Mouse (Mus musculus) MEL (cell line): ENCODE results near the gene BC025920. TPM values are rescaled to one million over a fixed set of nuclear protein-coding genes. Genes with fewer than 3 reads are reported as not detected.

Experiments
- DNase-seq: peaks from one replicate; pipeline ENCODE4 v3.0.0; 2011; ENCODE audit warnings: low read depth, low spot score
- H3K27ac ChIP-seq: 2 replicates; pipeline ENCODE4 v1.5.1; 2012; ENCODE audit warnings: low read depth, mild to moderate bottlenecking, control low read depth, low read length, moderate library complexity; ENCODE audit not compliant: control insufficient read depth
- H3K27me3 ChIP-seq, 2 experiments: fragments of 150-350 bp in 1 of 2; sonication (generic) in 1 of 2; 2 replicates each; pipeline ENCODE4 v1.6.1; 2012; ENCODE audit warnings: low read length in 2 of 2, mild to moderate bottlenecking in 2 of 2, improper control_type of control experiment in 1 of 2, moderate library complexity in 1 of 2; ENCODE audit not compliant: insufficient read depth in 2 of 2, control insufficient read depth in 1 of 2
- H3K36me3 ChIP-seq, 2 experiments: 2 replicates each; pipeline ENCODE4 v1.6.1; 2012 to 2014; ENCODE audit warnings: low read length in 2 of 2, improper control_type of control experiment in 1 of 2, inconsistent platforms in 1 of 2, mild to moderate bottlenecking in 1 of 2; ENCODE audit not compliant: insufficient read depth in 2 of 2, control insufficient read depth in 1 of 2
- H3K4me1 ChIP-seq, 2 experiments: fragments of 150-350 bp in 1 of 2; sonication (generic) in 1 of 2; 2 replicates each; pipeline ENCODE4 v1.6.1; 2012; ENCODE audit warnings: low read length in 2 of 2, improper control_type of control experiment in 1 of 2, mild to moderate bottlenecking in 1 of 2; ENCODE audit not compliant: insufficient read depth in 2 of 2, control insufficient read depth in 1 of 2
- H3K4me3 ChIP-seq, 2 experiments: fragments of 150-350 bp in 1 of 2; sonication (generic) in 1 of 2; 2 replicates each; pipeline ENCODE4 v1.5.1; 2012; ENCODE audit warnings: low read depth in 2 of 2, low read length in 2 of 2, mild to moderate bottlenecking in 2 of 2, moderate library complexity in 2 of 2, control low read depth in 1 of 2, improper control_type of control experiment in 1 of 2; ENCODE audit not compliant: control insufficient read depth in 1 of 2, insufficient read depth in 1 of 2
- H3K79me2 ChIP-seq: 2 replicates; pipeline ENCODE4 v1.6.1; 2012; ENCODE audit warnings: mild to moderate bottlenecking, low read length, moderate library complexity; ENCODE audit not compliant: control insufficient read depth, poor library complexity, insufficient read depth
- H3K9ac ChIP-seq: 2 replicates; pipeline ENCODE4 v1.6.1; 2012; ENCODE audit warnings: low read depth, mild to moderate bottlenecking, control low read depth, low read length, moderate library complexity; ENCODE audit not compliant: control insufficient read depth, poor library complexity, severe bottlenecking
- H3K9me3 ChIP-seq: fragments of 150-350 bp; sonication (generic); replicated peaks from 2 replicates; pipeline ENCODE4 v1.6.1; 2012; ENCODE audit warnings: mild to moderate bottlenecking, low read length, improper control_type of control experiment, moderate library complexity; ENCODE audit not compliant: insufficient read depth
- BHLHE40 ChIP-seq: IDR thresholded peaks from 2 replicates; pipeline ENCODE4 v1.6.1; 2012; ENCODE audit warnings: low read depth, mild to moderate bottlenecking, inconsistent platforms, low read length, improper control_type of control experiment, borderline replicate concordance
- CHD1 ChIP-seq: IDR thresholded peaks from 2 replicates; pipeline ENCODE4 v1.6.1; 2012; ENCODE audit warnings: low read depth, mild to moderate bottlenecking, inconsistent platforms, low read length, improper control_type of control experiment
- CHD2 ChIP-seq: IDR thresholded peaks from 2 replicates; pipeline ENCODE4 v1.6.1; 2011; ENCODE audit warnings: low read length, improper control_type of control experiment
- CTCF ChIP-seq, 3 experiments: IDR thresholded peaks in 2 of 3; conservative IDR thresholded peaks in 1 of 3; 2 replicates each; pipeline ENCODE4 v1.5.1; 2011 to 2012; ENCODE audit warnings: low read length in 3 of 3, low read depth in 2 of 3, mild to moderate bottlenecking in 2 of 3, improper control_type of control experiment in 1 of 3, inconsistent platforms in 1 of 3, mixed read lengths in 1 of 3, moderate library complexity in 1 of 3; ENCODE audit not compliant: control insufficient read depth in 1 of 3, insufficient read depth in 1 of 3, poor library complexity in 1 of 3, severe bottlenecking in 1 of 3
- E2F4 ChIP-seq: IDR thresholded peaks from 2 replicates; pipeline ENCODE4 v1.6.1; 2011; ENCODE audit warnings: low read depth, low read length, improper control_type of control experiment, borderline replicate concordance
- ELF1 ChIP-seq: IDR thresholded peaks from 2 replicates; pipeline ENCODE4 v1.6.1; 2014; ENCODE audit warnings: low read depth, mild to moderate bottlenecking, inconsistent platforms, low read length, improper control_type of control experiment, moderate library complexity
- EP300 ChIP-seq, 2 experiments: IDR thresholded peaks; 2 replicates each; pipeline ENCODE4 v1.6.1; 2011; ENCODE audit warnings: improper control_type of control experiment in 2 of 2, low read length in 2 of 2, low read depth in 1 of 2, mild to moderate bottlenecking in 1 of 2
- ETS1 ChIP-seq: IDR thresholded peaks from 2 replicates; pipeline ENCODE4 v1.6.1; 2012; ENCODE audit warnings: low read depth, mild to moderate bottlenecking, inconsistent platforms, low read length, improper control_type of control experiment, moderate library complexity
- GABPA ChIP-seq: IDR thresholded peaks from 2 replicates; pipeline ENCODE4 v1.6.1; 2012; ENCODE audit warnings: low read depth, mild to moderate bottlenecking, inconsistent platforms, low read length, improper control_type of control experiment, moderate library complexity
- HCFC1 ChIP-seq: IDR thresholded peaks from 2 replicates; pipeline ENCODE4 v1.6.1; 2012; ENCODE audit warnings: low read depth, mild to moderate bottlenecking, inconsistent platforms, low read length, improper control_type of control experiment, moderate library complexity
- JUND ChIP-seq: IDR thresholded peaks from 2 replicates; pipeline ENCODE4 v1.6.1; 2011; ENCODE audit warnings: low read depth, mild to moderate bottlenecking, improper control_type of control experiment, low read length
- KAT2A ChIP-seq: conservative IDR thresholded peaks from 2 replicates; pipeline ENCODE4 v1.6.1; 2012; ENCODE audit warnings: low read depth, low read length, improper control_type of control experiment, inconsistent platforms
- MAFK ChIP-seq: IDR thresholded peaks from 2 replicates; pipeline ENCODE4 v1.6.1; 2011; ENCODE audit warnings: low read depth, mild to moderate bottlenecking, low read length, improper control_type of control experiment, borderline replicate concordance
- MAX ChIP-seq: IDR thresholded peaks from 2 replicates; pipeline ENCODE4 v1.6.1; 2011; ENCODE audit warnings: low read length, improper control_type of control experiment
- MAZ ChIP-seq: IDR thresholded peaks from 2 replicates; pipeline ENCODE4 v1.6.1; 2012; ENCODE audit warnings: low read depth, mild to moderate bottlenecking, inconsistent platforms, low read length, improper control_type of control experiment
- MEF2A ChIP-seq: IDR thresholded peaks from 2 replicates; pipeline ENCODE4 v1.6.1; 2014; ENCODE audit warnings: low read depth, mild to moderate bottlenecking, inconsistent platforms, low read length, improper control_type of control experiment; ENCODE audit not compliant: poor library complexity, insufficient replicate concordance, severe bottlenecking; ENCODE audit errors: extremely low read depth
- MXI1 ChIP-seq: IDR thresholded peaks from 2 replicates; pipeline ENCODE4 v1.6.1; 2011; ENCODE audit warnings: mild to moderate bottlenecking, low read depth, low read length, improper control_type of control experiment
- MYC ChIP-seq: IDR thresholded peaks from 2 replicates; pipeline ENCODE4 v1.6.1; 2011; ENCODE audit warnings: low read depth, mild to moderate bottlenecking, low read length, improper control_type of control experiment, moderate library complexity
- NELFE ChIP-seq: IDR thresholded peaks from 2 replicates; pipeline ENCODE4 v1.6.1; 2011; ENCODE audit warnings: low read depth, low read length, improper control_type of control experiment
- NRF1 ChIP-seq: IDR thresholded peaks from 2 replicates; pipeline ENCODE4 v1.6.1; 2014; ENCODE audit warnings: low read depth, mild to moderate bottlenecking, inconsistent platforms, low read length, improper control_type of control experiment, moderate library complexity; ENCODE audit not compliant: poor library complexity, insufficient read depth, severe bottlenecking
- POLR2A ChIP-seq, 2 experiments: IDR thresholded peaks; 2 replicates each; pipeline ENCODE4 v1.6.1; 2011 to 2012; ENCODE audit warnings: low read length in 2 of 2, mild to moderate bottlenecking in 2 of 2, control low read depth in 1 of 2, improper control_type of control experiment in 1 of 2, low read depth in 1 of 2, moderate library complexity in 1 of 2; ENCODE audit not compliant: control insufficient read depth in 1 of 2, insufficient read depth in 1 of 2, poor library complexity in 1 of 2
- POLR2AphosphoS2 ChIP-seq: IDR thresholded peaks from 2 replicates; pipeline ENCODE4 v1.6.1; 2011; ENCODE audit warnings: low read length, improper control_type of control experiment
- POLR2AphosphoS5 ChIP-seq: IDR thresholded peaks from 2 replicates; pipeline ENCODE4 v1.6.1; 2012; ENCODE audit warnings: low read depth, borderline replicate concordance, mild to moderate bottlenecking, inconsistent platforms, low read length, moderate library complexity, mixed read lengths
- RAD21 ChIP-seq: IDR thresholded peaks from 2 replicates; pipeline ENCODE4 v1.6.1; 2011; ENCODE audit warnings: mild to moderate bottlenecking, low read depth, low read length, improper control_type of control experiment
- RCOR1 ChIP-seq: IDR thresholded peaks from 2 replicates; pipeline ENCODE4 v1.6.1; 2012; ENCODE audit warnings: low read depth, mild to moderate bottlenecking, inconsistent platforms, low read length, improper control_type of control experiment
- SIN3A ChIP-seq: IDR thresholded peaks from 2 replicates; pipeline ENCODE4 v1.6.1; 2012; ENCODE audit warnings: low read length, improper control_type of control experiment, inconsistent platforms
- SMC3 ChIP-seq: IDR thresholded peaks from 2 replicates; pipeline ENCODE4 v1.6.1; 2011; ENCODE audit warnings: low read depth, low read length, improper control_type of control experiment
- TAL1 ChIP-seq: IDR thresholded peaks from 2 replicates; pipeline ENCODE4 v1.6.1; 2012; ENCODE audit warnings: mild to moderate bottlenecking, inconsistent platforms, low read length, moderate library complexity, mixed read lengths
- TBP ChIP-seq: IDR thresholded peaks from 2 replicates; pipeline ENCODE4 v1.8.0; 2011; ENCODE audit warnings: low read depth, low read length, improper control_type of control experiment
- TCF12 ChIP-seq: IDR thresholded peaks from 2 replicates; pipeline ENCODE4 v1.6.1; 2014; ENCODE audit warnings: low read depth, mild to moderate bottlenecking, inconsistent platforms, low read length, improper control_type of control experiment, moderate library complexity
- USF1 ChIP-seq: IDR thresholded peaks from 2 replicates; pipeline ENCODE4 v1.6.1; 2014; ENCODE audit warnings: low read depth, mild to moderate bottlenecking, inconsistent platforms, low read length, improper control_type of control experiment, moderate library complexity
- USF2 ChIP-seq, 2 experiments: IDR thresholded peaks; 2 replicates each; pipeline ENCODE4 v1.6.1; 2011 to 2012; ENCODE audit warnings: improper control_type of control experiment in 2 of 2, low read length in 2 of 2, borderline replicate concordance in 1 of 2, inconsistent platforms in 1 of 2, low read depth in 1 of 2, mild to moderate bottlenecking in 1 of 2; ENCODE audit not compliant: insufficient read depth in 1 of 2
- ZC3H11A ChIP-seq: IDR thresholded peaks from 2 replicates; pipeline ENCODE4 v1.6.1; 2012; ENCODE audit warnings: low read depth, mild to moderate bottlenecking, inconsistent platforms, low read length, improper control_type of control experiment
- ZKSCAN1 ChIP-seq: IDR thresholded peaks from 2 replicates; pipeline ENCODE4 v1.6.1; 2012; ENCODE audit warnings: low read depth, mild to moderate bottlenecking, inconsistent platforms, low read length, improper control_type of control experiment, moderate library complexity
- ZNF384 ChIP-seq: IDR thresholded peaks from 2 replicates; pipeline ENCODE4 v1.6.1; 2012; ENCODE audit warnings: low read depth, mild to moderate bottlenecking, inconsistent platforms, low read length, improper control_type of control experiment
- polyA plus RNA-seq, 2 experiments: library from polyadenylated mRNA; stranded (reverse) in 1 of 2; unstranded in 1 of 2; fragments of >175 nt in 1 of 2; fragments of >200 nt in 1 of 2; gene quantifications; 2 replicates each; pipeline versions ENCODE4 v1.2.1 to v1.2.4; 2012; ENCODE audit warnings: low replicate concordance in 2 of 2, low read depth in 1 of 2; ENCODE audit not compliant: insufficient read length in 2 of 2, insufficient read depth in 1 of 2, missing spikeins in 1 of 2
- total RNA-seq: library from RNA; depleted of rRNA; stranded (reverse); fragments of 300-350 nt; gene quantifications from 2 replicates; pipeline ENCODE4 v1.2.3, GENCODE M21; 2012; rRNA removed

BC025920 gene
- 0.98 and 1.1 TPM in 2 replicates for total RNA-seq
- 1 to 10 TPM in 1 of 2 experiments, not detected in 1; 1.7 TPM for polyA plus RNA-seq

- peak within 1 kb of the TSS; percentile 91 for H3K27ac ChIP-seq
- peak within 1 kb of the TSS; percentile 67 to 82 for H3K4me3 ChIP-seq
- no peaks in the 10 kb centered on the region for H3K9me3 ChIP-seq
- no peaks in the 10 kb centered on the region; the same call in 1 of the 2 replicates for H3K79me2 ChIP-seq
- H3K4me1 ChIP-seq: peaks cover 7 to 20% of the 10 kb centered on the region in 2 experiments; a peak in 3 of 4 replicates
- DNase-seq: peak; percentile 99
- no peaks in the 10 kb centered on the region for H3K27me3 ChIP-seq
- peaks cover 0 to 18% of the 10 kb centered on the region in 2 experiments; a peak in 2 of 4 replicates for H3K36me3 ChIP-seq
- peak within 1 kb of the TSS; percentile 76 for H3K9ac ChIP-seq
- no peak for TF ChIP-seq JUND
- TF ChIP-seq NRF1: no peak
- peak; percentile 77; the same call in 1 of the 2 replicates for TF ChIP-seq POLR2AphosphoS2
- TF ChIP-seq TBP: peak; percentile 72; the same call in 1 of the 2 replicates
- peak; percentile 79 for TF ChIP-seq MAX
- peak; percentile 50 to 75; a peak in 3 of 4 replicates for TF ChIP-seq POLR2A (IDR thresholded peaks at IDR 0.05; ENCODE audit: control insufficient read depth in 1 of 2, insufficient read depth in 1 of 2, low read depth in 1 of 2, low read length in 2 of 2, poor library complexity in 1 of 2)
- no peak for TF ChIP-seq RAD21
- TF ChIP-seq CHD1: no peak
- peak; percentile 98 for TF ChIP-seq ELF1
- TF ChIP-seq TAL1: no peak
- TF ChIP-seq GABPA: no peak
- no peak for TF ChIP-seq BHLHE40
- TF ChIP-seq USF1: no peak
- TF ChIP-seq ZNF384: peak; percentile 84
- peak; percentile 93 for TF ChIP-seq HCFC1
- TF ChIP-seq EP300 (IDR thresholded peaks at IDR 0.05; ENCODE audit: low read depth in 1 of 2, low read length in 2 of 2): no peak
- no peak for TF ChIP-seq CTCF (IDR thresholded peaks at IDR 0.05 in 2 of 3, conservative IDR thresholded peaks at IDR 0.05 in 1 of 3; ENCODE audit: control insufficient read depth in 1 of 3, insufficient read depth in 1 of 3, low read depth in 2 of 3, low read length in 3 of 3, poor library complexity in 1 of 3, severe bottlenecking in 1 of 3)
- no peak for TF ChIP-seq MAFK
- peak; percentile 84 for TF ChIP-seq CHD2
- peak; percentile 88 for TF ChIP-seq MYC
- TF ChIP-seq SIN3A: peak; percentile 76; the same call in 1 of the 2 replicates
- peak; percentile 83 for TF ChIP-seq MXI1
- TF ChIP-seq MAZ: no peak
- TF ChIP-seq E2F4: no peak
- peak; percentile 48 for TF ChIP-seq NELFE
- no peak for TF ChIP-seq SMC3
- peak; percentile 13; the same call in 1 of the 2 replicates for TF ChIP-seq RCOR1
- peak; percentile 79 for TF ChIP-seq KAT2A
- no peak for TF ChIP-seq POLR2AphosphoS5
- no peak for TF ChIP-seq MEF2A
- no peak; the same call in 1 of the 2 replicates for TF ChIP-seq TCF12
- TF ChIP-seq ETS1: peak; percentile 66; the same call in 1 of the 2 replicates
- no peak for TF ChIP-seq ZKSCAN1
- TF ChIP-seq ZC3H11A: no peak
- TF ChIP-seq USF2 (IDR thresholded peaks at IDR 0.05; ENCODE audit: borderline replicate concordance in 1 of 2, insufficient read depth in 1 of 2, low read depth in 1 of 2, low read length in 2 of 2): no peak
These were observed at the start of gene BC025920 for GRCm38 (mm10) chr10:81605974-81606751. BC025920 (plus strand) TSS chr10:81606270.
